Mouse (Mus musculus) lung, postnatal 0 days (tissue): ENCODE results near the gene Cdh13.

Experiments
- CTCF ChIP-seq: IDR thresholded peaks from 2 replicates; pipeline ENCODE4 v1.5.1; 2016; ENCODE audit warnings: antibody characterized with exemption, mild to moderate bottlenecking
- EP300 ChIP-seq: IDR thresholded peaks from 2 replicates; pipeline ENCODE4 v1.6.1; 2016; ENCODE audit warnings: antibody characterized with exemption, mild to moderate bottlenecking, control low read depth

DNA sequence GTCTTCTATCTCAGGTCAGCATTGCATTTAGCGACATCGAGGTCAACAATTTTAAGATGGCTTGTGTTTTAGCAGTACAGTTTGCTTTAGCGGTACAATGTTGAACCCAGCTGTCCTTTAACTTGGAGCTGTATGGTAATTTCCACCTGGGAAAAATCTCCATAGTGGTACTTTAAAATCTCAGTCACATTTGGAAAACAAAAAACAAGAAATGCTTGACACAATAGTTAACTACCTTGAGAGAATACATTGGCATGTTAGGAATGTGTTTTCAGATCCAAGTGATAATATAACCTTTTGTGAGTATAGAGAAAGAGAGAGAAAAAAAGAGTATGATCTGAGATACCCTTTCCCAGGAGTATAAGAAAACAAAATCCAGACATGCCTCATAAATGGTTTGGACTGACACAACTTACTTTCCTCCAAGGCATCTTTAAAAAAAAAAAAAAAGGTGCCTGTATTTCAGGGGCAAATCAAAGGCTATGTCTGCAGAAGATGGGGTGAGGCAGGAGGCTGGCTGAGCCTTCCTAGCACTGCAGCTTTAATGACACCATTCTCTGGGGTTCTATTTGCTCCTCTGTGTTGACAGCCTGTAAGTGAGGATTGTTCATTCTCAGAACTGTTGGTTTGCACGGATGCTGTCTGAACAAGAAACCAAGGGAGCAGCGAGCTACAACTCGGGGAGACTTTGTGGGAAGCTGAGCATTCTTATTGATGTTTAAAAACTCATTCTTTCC lies 365.4 kb downstream of the Cdh13 start:
- TF ChIP-seq CTCF (no peak), EP300 (no peak)
